Mouse (Mus musculus) heart, adult 2 months (tissue): ENCODE measurements around the gene Gm11037.

ENCODE experiments used
- CTCF ChIP-seq: fragments of 200-600 bp; IDR thresholded peaks from 2 replicates; pipeline ENCODE4 v1.8.1; 2022; ENCODE audit warnings: antibody characterized with exemption, mild to moderate bottlenecking, moderate library complexity
- EP300 ChIP-seq: fragments of 200-500 bp; IDR thresholded peaks from 2 replicates; pipeline ENCODE4 v1.6.1; 2011; ENCODE audit warnings: low read depth, low read length, control low read depth; ENCODE audit not compliant: insufficient read depth
- POLR2A ChIP-seq: fragments of 200-500 bp; IDR thresholded peaks from 2 replicates; pipeline ENCODE4 v1.6.1; 2011; ENCODE audit warnings: mild to moderate bottlenecking, low read depth, low read length, control low read depth; ENCODE audit not compliant: insufficient read depth

- TF ChIP-seq POLR2A (no peak), CTCF (no peak), EP300 (no peak)
Measured at GRCm38 (mm10) chr2:131097087-131097486, 36.2 kb upstream of the Gm11037 start.
